Mouse (Mus musculus): ENCODE data around the gene Tmem123. TPM values are rescaled to one million over a fixed set of nuclear protein-coding genes. Genes with fewer than 3 reads are reported as not detected.

Tmem123 gene
- total RNA-seq, 4 experiments from 2014 or later = 20.5 to 29.5 (median 25.4) TPM

- no peak for DNase-seq (ENCODE audit: low spot score in 2 of 2)
Observed at GRCm38 (mm10) chr9:7775011-7775410, 11.2 kb downstream of the Tmem123 start.

- no peak for DNase-seq (ENCODE audit: low spot score in 2 of 2)
Observed at GRCm38 (mm10) chr9:7775986-7776385, 12.1 kb downstream of the Tmem123 start.

- no peak for DNase-seq (ENCODE audit: low spot score in 2 of 2)
Observed at GRCm38 (mm10) chr9:7776940-7777339, 13.1 kb downstream of the Tmem123 start.

DNA sequence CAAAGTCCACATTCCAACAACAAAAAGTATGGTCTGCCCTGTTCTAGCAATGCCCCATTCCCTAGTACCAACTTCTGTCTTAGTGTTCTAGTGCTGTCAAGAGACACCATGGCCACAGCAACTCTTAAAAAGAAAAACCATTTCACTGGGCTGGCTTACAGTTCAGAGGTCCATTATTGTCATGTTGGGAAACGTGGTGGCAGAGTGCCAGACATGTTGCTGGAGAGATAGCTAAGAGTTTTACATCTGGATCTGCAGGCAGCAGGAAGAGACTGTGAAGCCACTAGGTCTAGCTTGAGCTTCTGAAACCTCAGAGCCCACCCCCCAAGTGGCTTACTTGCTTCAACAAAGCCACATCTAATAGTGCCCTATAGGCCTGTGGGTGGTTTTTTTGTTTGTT lies 13.8 kb downstream of the Tmem123 start:
- no peak for DNase-seq (ENCODE audit: low spot score in 2 of 2)

- no peak for DNase-seq (ENCODE audit: low spot score in 2 of 2)
Observed at GRCm38 (mm10) chr9:7778771-7779170, 14.9 kb downstream of the Tmem123 start.

DNA sequence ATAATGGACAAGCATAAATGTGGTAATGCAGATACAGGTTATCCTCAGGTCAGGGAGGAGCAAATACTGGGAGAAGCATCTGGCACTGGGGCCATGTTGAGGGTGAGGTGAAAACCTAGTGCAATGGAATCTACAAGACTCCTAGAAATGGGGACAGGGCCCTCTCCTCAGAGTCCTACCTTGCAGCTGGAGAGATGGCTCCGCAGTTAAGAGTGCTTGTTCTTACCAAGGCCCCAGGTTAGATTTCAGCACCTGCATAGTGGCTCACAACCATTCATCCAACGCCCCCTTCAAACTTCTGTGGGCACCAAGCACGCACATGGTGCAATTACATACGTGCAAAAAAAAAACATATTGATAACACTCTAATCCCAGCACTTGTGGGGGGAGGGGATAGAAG lies 15.9 kb downstream of the Tmem123 start:
- no peak for DNase-seq (ENCODE audit: low spot score in 2 of 2)

GRCm38 (mm10) chr9:7780250-7781150 lies 16.7 kb downstream of the Tmem123 start:
- no peak for DNase-seq (ENCODE audit: low spot score in 2 of 2)

DNA sequence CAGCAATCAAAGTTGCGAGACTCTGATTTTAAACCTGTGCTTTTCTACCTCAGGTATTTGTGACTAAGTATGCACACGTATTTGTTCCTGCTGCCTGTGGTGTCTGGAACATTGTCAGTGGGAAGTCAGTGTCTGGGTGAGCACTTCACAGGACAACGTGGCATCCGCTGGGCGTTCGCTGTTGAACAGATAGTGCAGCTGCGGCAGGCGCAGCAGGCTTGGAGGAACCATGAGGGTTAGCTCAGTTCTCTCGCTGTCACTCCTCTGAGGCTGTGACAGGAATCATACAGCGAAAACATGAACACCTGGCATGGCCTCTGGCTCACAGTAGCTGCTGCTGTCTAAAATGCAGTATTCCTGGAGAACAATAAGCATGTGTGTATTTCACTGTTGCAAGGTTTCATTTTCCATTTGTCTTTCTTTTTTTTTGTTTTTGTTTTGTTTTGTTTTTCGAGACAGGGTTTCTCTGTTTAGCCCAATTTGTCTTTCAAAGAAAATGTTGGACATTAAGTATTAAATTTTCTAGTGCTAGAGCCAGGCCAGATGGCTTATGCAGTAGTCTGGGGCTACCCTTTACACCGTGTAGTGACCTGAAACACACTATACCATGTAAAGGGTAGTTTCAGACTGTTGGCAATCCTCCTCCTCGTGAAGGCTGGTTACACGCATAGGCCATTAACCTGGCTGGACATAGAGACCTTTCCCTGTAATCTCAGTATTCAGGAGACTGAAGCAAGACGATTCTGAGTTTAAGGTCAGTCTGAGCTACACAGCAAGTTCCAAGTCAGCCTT lies 20.2 kb downstream of the Tmem123 start:
- DNase-seq (ENCODE audit: low spot score in 2 of 2) = no peak

GRCm38 (mm10) chr9:7784615-7785012 lies 20.8 kb downstream of the Tmem123 start:
- DNase-seq (ENCODE audit: low spot score in 2 of 2) = no peak

DNA sequence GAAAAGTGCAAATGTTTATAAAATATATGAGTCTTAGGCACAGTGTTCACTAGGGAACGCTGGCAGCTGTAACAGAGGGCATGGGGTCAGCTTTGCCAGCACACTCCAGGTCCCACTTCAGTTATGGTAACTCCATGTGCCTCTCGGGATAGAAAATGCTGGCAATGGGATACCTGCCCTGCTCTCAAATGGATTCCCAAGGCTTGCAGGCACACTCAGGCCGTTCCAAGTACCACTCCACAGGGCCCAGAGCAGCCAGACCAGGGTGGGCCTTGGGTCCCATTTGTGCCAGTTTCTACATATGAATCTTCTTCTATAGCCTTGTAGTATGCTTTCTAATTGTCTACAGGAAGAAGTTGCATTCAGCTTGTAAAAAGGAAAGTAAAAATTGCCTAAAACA lies 21.6 kb downstream of the Tmem123 start:
- DNase-seq (ENCODE audit: low spot score in 2 of 2) = no peak

GRCm38 (mm10) chr9:7786086-7786485 lies 22.2 kb downstream of the Tmem123 start:
- no peak for DNase-seq (ENCODE audit: low spot score in 2 of 2)

- DNase-seq (ENCODE audit: low spot score in 2 of 2) = no peak
Observed at GRCm38 (mm10) chr9:7788411-7788810, 24.6 kb downstream of the Tmem123 start.

- no peak for DNase-seq (ENCODE audit: low spot score in 2 of 2)
Observed at GRCm38 (mm10) chr9:7789764-7790575, 26.1 kb downstream of the Tmem123 start.

DNA sequence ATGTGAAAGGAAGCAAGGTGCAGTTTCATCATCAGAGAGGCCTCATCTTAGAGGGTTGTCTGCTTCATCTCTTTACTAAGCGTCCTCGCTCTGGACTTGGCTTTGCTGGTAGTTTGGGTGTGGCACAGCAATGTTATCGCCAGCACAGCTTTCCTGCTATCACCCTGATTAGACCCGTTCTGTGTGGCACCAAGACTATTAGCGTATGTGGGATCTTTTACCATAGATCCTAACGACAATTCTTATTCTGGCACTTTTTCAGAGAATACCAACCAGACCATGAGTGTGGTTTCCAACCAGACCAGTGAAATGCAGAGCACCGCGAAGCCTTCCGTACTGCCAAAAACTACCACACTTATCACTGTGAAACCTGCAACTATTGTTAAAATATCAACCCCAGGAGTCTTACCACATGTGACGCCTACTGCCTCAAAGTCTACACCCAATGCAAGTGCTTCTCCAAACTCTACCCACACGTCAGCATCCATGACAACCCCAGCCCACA lies 26.8 kb downstream of the Tmem123 start:
- no peak for DNase-seq (ENCODE audit: low spot score in 2 of 2)

GRCm38 (mm10) chr9:7793561-7793960 lies 29.7 kb downstream of the Tmem123 start:
- no peak for DNase-seq (ENCODE audit: low spot score in 2 of 2)

GRCm38 (mm10) chr9:7795581-7795980 lies 31.7 kb downstream of the Tmem123 start:
- DNase-seq (ENCODE audit: low spot score in 2 of 2) = no peak

DNA sequence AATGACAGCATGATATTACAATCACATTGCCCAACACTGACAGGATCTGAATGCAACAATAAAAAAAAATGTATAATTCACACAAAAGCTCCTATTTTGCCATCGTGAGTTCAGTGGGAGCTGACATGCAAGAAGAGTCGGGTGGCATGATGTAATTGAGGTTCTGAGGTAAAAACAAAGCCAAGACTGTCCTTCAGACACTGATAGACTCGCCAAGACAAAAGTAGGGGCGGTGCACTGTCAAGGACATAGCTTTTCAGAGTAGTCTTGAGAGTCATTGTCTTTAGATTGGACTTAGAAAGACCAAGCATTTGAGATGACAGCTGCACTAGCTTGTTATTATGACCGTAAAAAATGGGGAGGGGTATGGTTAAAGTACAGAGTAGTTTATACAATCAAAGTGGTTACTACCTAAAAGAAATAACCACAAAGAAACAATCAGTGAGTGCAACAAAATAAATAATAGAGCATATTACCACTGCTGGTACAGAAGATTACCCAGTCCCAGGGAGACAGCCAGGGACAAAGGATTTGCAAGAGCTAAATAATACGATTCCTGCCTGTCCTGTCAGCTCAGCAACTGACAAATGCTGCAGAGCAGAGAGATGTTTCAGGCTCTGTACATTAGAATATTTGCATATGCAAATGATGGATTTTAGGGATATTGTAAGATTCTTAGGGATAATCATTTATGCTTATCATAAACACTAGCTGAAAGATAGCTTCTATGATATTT lies 32.5 kb downstream of the Tmem123 start:
- DNase-seq (ENCODE audit: low spot score in 2 of 2) = no peak

GRCm38 (mm10) chr9:7797542-7797941 lies 33.7 kb downstream of the Tmem123 start:
- no peak for DNase-seq (ENCODE audit: low spot score in 2 of 2)

- no peak for DNase-seq (ENCODE audit: low spot score in 2 of 2)
Observed at GRCm38 (mm10) chr9:7798555-7798954, 34.7 kb downstream of the Tmem123 start.

DNA sequence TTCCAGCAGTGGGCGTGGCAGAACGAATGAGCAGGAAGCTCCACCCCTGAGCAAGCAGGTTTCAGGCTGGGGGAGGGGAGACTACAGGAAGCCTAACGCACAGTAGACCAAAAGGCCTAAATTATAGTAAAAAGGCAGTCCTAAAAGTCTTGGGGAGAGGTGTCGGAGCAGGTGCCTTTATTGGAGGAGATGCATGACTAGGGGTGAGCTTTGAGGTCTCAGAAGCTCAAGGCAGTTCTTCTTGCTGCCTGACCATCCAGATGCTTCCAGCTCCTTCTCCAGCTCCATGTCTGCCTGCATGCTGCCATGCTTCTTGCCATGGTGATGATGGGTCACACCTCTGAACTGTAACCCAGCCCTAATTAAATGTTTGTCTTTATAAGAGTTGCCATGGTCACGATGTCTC lies 41.3 kb downstream of the Tmem123 start:
- no peak for DNase-seq (ENCODE audit: low spot score in 2 of 2)

- DNase-seq (ENCODE audit: low spot score in 2 of 2) = no peak
Observed at GRCm38 (mm10) chr9:7822758-7823157, 58.9 kb downstream of the Tmem123 start.

Data from gastrocnemius, adult 8-10 months (tissue).